Mouse (Mus musculus) ES-Bruce4 (cell line): Measurements from ENCODE around the gene Calm2. TPM values are rescaled to one million over a fixed set of nuclear protein-coding genes. Genes with fewer than 3 reads are reported as not detected.

Experiments used
- H3K27ac ChIP-seq: 2 replicates; pipeline ENCODE4 v1.5.1; 2012; ENCODE audit warnings: low read length, inconsistent platforms; ENCODE audit not compliant: insufficient read depth
- H3K27me3 ChIP-seq: 2 replicates; pipeline ENCODE4 v1.6.1; 2012; ENCODE audit warnings: mild to moderate bottlenecking, low read length, inconsistent platforms; ENCODE audit not compliant: control insufficient read depth, poor library complexity, insufficient read depth, severe bottlenecking
- H3K36me3 ChIP-seq: 2 replicates; pipeline ENCODE4 v1.6.1; 2012; ENCODE audit warnings: inconsistent platforms, mild to moderate bottlenecking, low read length, moderate library complexity; ENCODE audit not compliant: control insufficient read depth, poor library complexity, insufficient read depth, severe bottlenecking
- H3K4me1 ChIP-seq: one replicate; pipeline ENCODE4 v1.8.1; 2011; ENCODE audit warnings: low read length; ENCODE audit not compliant: control insufficient read depth, insufficient read depth
- H3K4me3 ChIP-seq: 2 replicates; pipeline ENCODE4 v1.5.1; 2011; ENCODE audit warnings: low read depth, mild to moderate bottlenecking, low read length
- H3K9ac ChIP-seq: 2 replicates; pipeline ENCODE4 v1.6.1; 2012; ENCODE audit warnings: low read depth, mild to moderate bottlenecking, inconsistent platforms; ENCODE audit not compliant: poor library complexity, severe bottlenecking
- H3K9me3 ChIP-seq: replicated peaks from 2 replicates; pipeline ENCODE4 v1.6.1; 2012; ENCODE audit warnings: mild to moderate bottlenecking, low read length, inconsistent platforms; ENCODE audit not compliant: control insufficient read depth, poor library complexity, insufficient read depth, severe bottlenecking
- CTCF ChIP-seq: IDR thresholded peaks from one replicate; pipeline ENCODE4 v1.8.1; 2011; ENCODE audit warnings: low read depth, low read length
- EP300 ChIP-seq: IDR thresholded peaks from 2 replicates; pipeline ENCODE4 v1.6.1; 2011; ENCODE audit warnings: low read depth, low read length; ENCODE audit not compliant: insufficient read depth
- POLR2A ChIP-seq: IDR thresholded peaks from one replicate; pipeline ENCODE4 v1.8.1; 2011; ENCODE audit warnings: low read length; ENCODE audit not compliant: insufficient read depth
- polyA plus RNA-seq: library from polyadenylated mRNA; stranded (reverse); fragments of >200 nt; gene quantifications from 2 replicates; pipeline ENCODE4 v1.2.4, GENCODE M21; 2011; ENCODE audit warnings: low read depth; ENCODE audit not compliant: missing spikeins, insufficient read depth, insufficient read length

Gene Calm2
- polyA plus RNA-seq, 1 experiment, result 1,173 TPM

GRCm38 (mm10) chr17:87385835-87386234, 60.9 kb downstream of the Calm2 start:
- H3K27me3 ChIP-seq, result no peaks in the 10 kb centered on the region
- TF ChIP-seq POLR2A (no peak), CTCF (no peak), EP300 (no peak)
- H3K9me3 ChIP-seq, result no peaks in the 10 kb centered on the region
- H3K27ac ChIP-seq, result no peak overlapping the region
- no peak overlapping the region for H3K9ac ChIP-seq
- H3K4me3 ChIP-seq, result no peak overlapping the region
- no peaks in the 10 kb centered on the region for H3K36me3 ChIP-seq
- H3K4me1 ChIP-seq, result no peaks in the 10 kb centered on the region

Other genes with a start within 250 kb of the Calm2 start
- 34.1 and 35.2 TPM in 2 replicates for gene Mcfd2, start 181.0 kb downstream of the Calm2 start, polyA plus RNA-seq
- gene Ttc7, start 164.0 kb downstream of the Calm2 start, polyA plus RNA-seq, result 9.7 and 10.7 TPM in 2 replicates
- not detected in 2 replicates for gene Stpg4, start 19.2 kb downstream of the Calm2 start, polyA plus RNA-seq
- gene Epcam, start 189.0 kb upstream of the Calm2 start, polyA plus RNA-seq, result 337 and 346 TPM in 2 replicates
- gene Msh2, start 225.4 kb upstream of the Calm2 start, polyA plus RNA-seq, result 343 and 405 TPM in 2 replicates